Comparison of ENCODE assay signal across 16 mouse cellular contexts in genomic region chr5:96530516-96530915, GRCm38 (mm10).
"Had no signal": no experiment of that assay in that cellular context is flagged by ENCODE, and none has a peak within 500 bp of the region (broad histone marks: within the 10 kb centered on the region; RNA-seq: fewer than 3 reads in every experiment).

No protein-coding gene starts in this region.

- H3K36me3 ChIP-seq: neural tube, embryonic 13.5 days; neural tube, embryonic 15.5 days; stomach, embryonic 15.5 days had no signal

- H3K27ac ChIP-seq: neural tube, embryonic 13.5 days; neural tube, embryonic 15.5 days; stomach, embryonic 15.5 days; stomach, postnatal 0 days had no signal

- H3K27me3 ChIP-seq: neural tube, embryonic 13.5 days; neural tube, embryonic 15.5 days; stomach, embryonic 15.5 days had no signal

- H3K4me2 ChIP-seq: neural tube, embryonic 13.5 days; neural tube, embryonic 15.5 days; stomach, embryonic 15.5 days had no signal

- H3K4me1 ChIP-seq: neural tube, embryonic 13.5 days; stomach, embryonic 15.5 days had no signal

- H3K4me3 ChIP-seq: neural tube, embryonic 13.5 days; neural tube, embryonic 15.5 days; stomach, embryonic 15.5 days had no signal

- DNase-seq: retina, postnatal 1 day; right cerebral cortex, adult 18-20 months; right cerebral cortex, postnatal 14 days; right cerebral cortex, postnatal 25 days; right cerebral cortex, postnatal 4 days; spleen, adult 18-20 months; thymus, adult 18-20 months; thymus, adult 2 months; thymus, postnatal 14 days; thymus, postnatal 25 days; thymus, postnatal 36 days; thymus, postnatal 4 days had no signal

- H3K9me3 ChIP-seq: neural tube, embryonic 13.5 days; neural tube, embryonic 15.5 days; stomach, embryonic 15.5 days had no signal

- H3K9ac ChIP-seq: neural tube, embryonic 13.5 days; neural tube, embryonic 15.5 days; stomach, embryonic 15.5 days had no signal
